Mouse (Mus musculus): ENCODE data around the gene Slc5a3. TPM values are rescaled to one million over a fixed set of nuclear protein-coding genes. Genes with fewer than 3 reads are reported as not detected.

Gene Slc5a3
- polyA plus RNA-seq, 1 experiment from 2014 or later = 12.4 TPM

GRCm38 (mm10) chr16:92039421-92039820 is 18.7 kb upstream of the Slc5a3 start:
- H3K4me2 ChIP-seq (replicated peaks) = no peak overlapping the region
- WGBS = 90% methylated on average over 7 of the region's 7 CpGs
- no peak overlapping the region for H3K4me3 ChIP-seq
- H3K36me3 ChIP-seq = no peaks in the 10 kb centered on the region
- no peak overlapping the region for H3K27ac ChIP-seq (replicated peaks)
- no peak for ATAC-seq (replicated peaks)
- no peaks in the 10 kb centered on the region for H3K27me3 ChIP-seq
- H3K9ac ChIP-seq (replicated peaks) = no peak overlapping the region
- H3K4me1 ChIP-seq = no peaks in the 10 kb centered on the region
- no peaks in the 10 kb centered on the region for H3K9me3 ChIP-seq

- Histone ChIP-seq H3K27me3 (no peaks in the 10 kb centered on the region), H3K9ac (replicated peaks) (no peak overlapping the region), H3K9me3 (no peaks in the 10 kb centered on the region), H3K4me2 (replicated peaks) (no peak overlapping the region), H3K36me3 (no peaks in the 10 kb centered on the region), H3K4me3 (no peak overlapping the region), H3K27ac (replicated peaks) (no peak overlapping the region), H3K4me1 (no peaks in the 10 kb centered on the region)
- 98% methylated on average over 11 of the region's 11 CpGs for WGBS
- ATAC-seq (replicated peaks) = no peak
These were observed 18.2 kb upstream of the Slc5a3 start for GRCm38 (mm10) chr16:92039966-92040365.

GRCm38 (mm10) chr16:92051777-92052310 is 6.3 kb upstream of the Slc5a3 start:
- H3K36me3 ChIP-seq = no peaks in the 10 kb centered on the region
- no peaks in the 10 kb centered on the region for H3K9me3 ChIP-seq
- H3K27me3 ChIP-seq = no peaks in the 10 kb centered on the region
- H3K4me3 ChIP-seq = no peak overlapping the region
- H3K4me1 ChIP-seq = 0 out of 2 replicates have a peak, but pooled peaks cover 2% of the 10 kb centered on the region
- no peak overlapping the region for H3K27ac ChIP-seq (replicated peaks)
- H3K4me2 ChIP-seq (replicated peaks) = no peak overlapping the region
- 87% methylated on average over 7 of the region's 7 CpGs for WGBS
- H3K9ac ChIP-seq (replicated peaks) = no peak overlapping the region
- ATAC-seq (replicated peaks) = no peak

- Histone ChIP-seq H3K9ac (replicated peaks) (no peak overlapping the region), H3K27ac (replicated peaks) (no peak overlapping the region), H3K4me3 (no peak overlapping the region), H3K27me3 (no peaks in the 10 kb centered on the region), H3K9me3 (no peaks in the 10 kb centered on the region), H3K4me1 (peaks cover 6% of the 10 kb centered on the region), H3K36me3 (no peaks in the 10 kb centered on the region), H3K4me2 (replicated peaks) (no peak overlapping the region)
- WGBS = 79% methylated on average over 10 of the region's 10 CpGs
- no peak for ATAC-seq (replicated peaks)
These were observed 5.6 kb upstream of the Slc5a3 start for GRCm38 (mm10) chr16:92052569-92052968.

- H3K27me3 ChIP-seq = no peaks in the 10 kb centered on the region
- H3K9ac ChIP-seq (replicated peaks) = no peak overlapping the region
- no peaks in the 10 kb centered on the region for H3K9me3 ChIP-seq
- H3K27ac ChIP-seq (replicated peaks) = no peak overlapping the region
- H3K4me2 ChIP-seq (replicated peaks) = no peak overlapping the region
- no peak overlapping the region for H3K4me3 ChIP-seq
- peaks cover 26% of the 10 kb centered on the region for H3K4me1 ChIP-seq
- no peak for ATAC-seq (replicated peaks)
- WGBS = 65% methylated on average over 2 of the region's 2 CpGs
- no peaks in the 10 kb centered on the region for H3K36me3 ChIP-seq
These were observed 1.4 kb upstream of the Slc5a3 start for GRCm38 (mm10) chr16:92056711-92057110.

GRCm38 (mm10) chr16:92057456-92057851 is 668 bp upstream of the Slc5a3 start:
- peak overlapping the region; percentile 82 for H3K9ac ChIP-seq (replicated peaks)
- ATAC-seq (replicated peaks) = peak; percentile 68
- H3K27ac ChIP-seq (replicated peaks) = peak overlapping the region; percentile 88
- peak overlapping the region; percentile 95 for H3K4me3 ChIP-seq
- H3K4me2 ChIP-seq (replicated peaks) = peak overlapping the region; percentile 51
- no peaks in the 10 kb centered on the region for H3K36me3 ChIP-seq
- H3K27me3 ChIP-seq = no peaks in the 10 kb centered on the region
- 3% methylated on average over 11 of the region's 11 CpGs for WGBS
- peaks cover 26% of the 10 kb centered on the region for H3K4me1 ChIP-seq
- H3K9me3 ChIP-seq = no peaks in the 10 kb centered on the region

GRCm38 (mm10) chr16:92058644-92059620 is 810 bp downstream of the Slc5a3 start:
- Histone ChIP-seq H3K4me2 (replicated peaks) (peak overlapping the region; percentile 51), H3K9me3 (no peaks in the 10 kb centered on the region), H3K27ac (replicated peaks) (peak overlapping the region; percentile 88), H3K4me1 (peaks cover 26% of the 10 kb centered on the region), H3K4me3 (peak overlapping the region; percentile 95), H3K27me3 (no peaks in the 10 kb centered on the region), H3K36me3 (peaks cover 11% of the 10 kb centered on the region), H3K9ac (replicated peaks) (peak overlapping the region; percentile 82)
- peak; percentile 21 for ATAC-seq (replicated peaks)
- under 1% methylated on average over 60 of the region's 63 CpGs for WGBS

- Histone ChIP-seq H3K4me3 (peak overlapping the region; percentile 95), H3K9ac (replicated peaks) (no peak overlapping the region; the same call in 1 of the 2 replicates), H3K27ac (replicated peaks) (no peak overlapping the region), H3K4me1 (peaks cover 26% of the 10 kb centered on the region), H3K4me2 (replicated peaks) (peak overlapping the region; percentile 51), H3K9me3 (no peaks in the 10 kb centered on the region), H3K27me3 (no peaks in the 10 kb centered on the region), H3K36me3 (peaks cover 11% of the 10 kb centered on the region)
- WGBS = 66% methylated on average over 3 of the region's 3 CpGs
- no peak for ATAC-seq (replicated peaks)
These were observed 2.1 kb downstream of the Slc5a3 start for GRCm38 (mm10) chr16:92060213-92060612.

- H3K4me2 ChIP-seq (replicated peaks) = no peak overlapping the region
These were observed 3.5 kb downstream of the Slc5a3 start for GRCm38 (mm10) chr16:92061586-92061985.

GRCm38 (mm10) chr16:92062832-92063231 is 4.7 kb downstream of the Slc5a3 start:
- H3K36me3 ChIP-seq = peaks cover 20% of the 10 kb centered on the region
- H3K4me1 ChIP-seq = peaks cover 22% of the 10 kb centered on the region
- no peak overlapping the region for H3K9ac ChIP-seq (replicated peaks)
- ATAC-seq (replicated peaks) = no peak
- H3K4me3 ChIP-seq = no peak overlapping the region
- WGBS = 98% methylated on average over 1 of the region's 1 CpGs
- no peak overlapping the region for H3K27ac ChIP-seq (replicated peaks)
- H3K4me2 ChIP-seq (replicated peaks) = no peak overlapping the region
- H3K27me3 ChIP-seq = no peaks in the 10 kb centered on the region
- no peaks in the 10 kb centered on the region for H3K9me3 ChIP-seq

More at GRCm38 (mm10) chr16:92061586-92061985, 3.5 kb downstream of the Slc5a3 start:
- no peaks in the 10 kb centered on the region for H3K9me3 ChIP-seq
- ATAC-seq (replicated peaks) = no peak
- H3K27ac ChIP-seq (replicated peaks) = no peak overlapping the region
- H3K4me3 ChIP-seq = no peak overlapping the region
- peaks cover 26% of the 10 kb centered on the region for H3K4me1 ChIP-seq
- no peak overlapping the region for H3K9ac ChIP-seq (replicated peaks)
- no peaks in the 10 kb centered on the region for H3K27me3 ChIP-seq
- H3K36me3 ChIP-seq = peaks cover 11% of the 10 kb centered on the region
- 93% methylated on average over 7 of the region's 7 CpGs for WGBS

- Histone ChIP-seq H3K36me3 (peaks cover 27% of the 10 kb centered on the region), H3K4me1 (peaks cover 12% of the 10 kb centered on the region), H3K27me3 (no peaks in the 10 kb centered on the region), H3K4me2 (replicated peaks) (no peak overlapping the region), H3K9me3 (no peaks in the 10 kb centered on the region), H3K9ac (replicated peaks) (no peak overlapping the region), H3K4me3 (no peak overlapping the region), H3K27ac (replicated peaks) (no peak overlapping the region)
- no peak for ATAC-seq (replicated peaks)
- 93% methylated on average over 2 of the region's 2 CpGs for WGBS
These were observed 6.7 kb downstream of the Slc5a3 start for GRCm38 (mm10) chr16:92064801-92065200.

GRCm38 (mm10) chr16:92070338-92070737 is 12.2 kb downstream of the Slc5a3 start:
- Histone ChIP-seq H3K9me3 (no peaks in the 10 kb centered on the region), H3K27me3 (no peaks in the 10 kb centered on the region), H3K4me2 (replicated peaks) (no peak overlapping the region), H3K4me1 (no peaks in the 10 kb centered on the region), H3K36me3 (peaks cover 23% of the 10 kb centered on the region), H3K9ac (replicated peaks) (no peak overlapping the region), H3K27ac (replicated peaks) (no peak overlapping the region), H3K4me3 (no peak overlapping the region)
- WGBS = 95% methylated on average over 8 of the region's 8 CpGs
- ATAC-seq (replicated peaks) = no peak
